16 mouse cellular contexts compared by ENCODE assay signal in genomic region chr11:99142493-99143095, GRCm38 (mm10). TPM values are rescaled to one million over a fixed set of nuclear protein-coding genes. Genes with fewer than 3 reads are reported as not detected.
DNase-seq lines count a peak whose midpoint lies in the region; ATAC-seq and TF ChIP-seq lines count a peak whose summit lies in the region.
"Had no signal": no experiment of that assay in that cellular context is flagged by ENCODE, and none has a peak within 500 bp of the region (broad histone marks: within the 10 kb centered on the region; RNA-seq: fewer than 3 reads in every experiment).

No protein-coding gene starts in this region.

- no peak for TF ChIP-seq RAD21 in CH12.LX (IDR thresholded peaks at IDR 0.05; ENCODE audit: low read depth, low read length)

- H3K4me1 ChIP-seq in liver, postnatal 0 days (ENCODE audit: insufficient read depth): peaks cover 27% of the 10 kb centered on the region
- H3K4me1 ChIP-seq in liver, embryonic 11.5 days (replicated peaks; ENCODE audit: control insufficient read depth, insufficient read depth, low read length): peaks cover 32% of the 10 kb centered on the region
- H3K4me1 ChIP-seq in CH12.LX (ENCODE audit: control insufficient read depth in 1 of 2, insufficient read depth in 2 of 2): peaks cover 20 to 69% of the 10 kb centered on the region in 2 experiments
- H3K4me1 ChIP-seq in intestine, embryonic 16.5 days (ENCODE audit: control insufficient read depth, insufficient read depth, low read length): peaks cover 16% of the 10 kb centered on the region
- H3K4me1 ChIP-seq in heart, adult 2 months (ENCODE audit: control insufficient read depth, insufficient read depth, low read length): peaks cover 2% of the 10 kb centered on the region

- 0 out of 2 replicates have a peak, but pooled peaks cover 4% of the 10 kb centered on the region for H3K79me2 ChIP-seq in CH12.LX (replicated peaks; ENCODE audit: control insufficient read depth, extremely low read depth, insufficient read depth, poor library complexity, severe bottlenecking)
- H3K79me2 ChIP-seq in heart, adult 2 months (replicated peaks; ENCODE audit: control insufficient read depth, insufficient read depth, low read length): no peaks in the 10 kb centered on the region

- no peak overlapping the region for H3K9ac ChIP-seq in liver, postnatal 0 days (replicated peaks)
- no peak overlapping the region for H3K9ac ChIP-seq in liver, embryonic 11.5 days (ENCODE audit: low read depth, low read length)
- no peak overlapping the region for H3K9ac ChIP-seq in CH12.LX (ENCODE audit: insufficient read depth, low read depth)
- no peak overlapping the region for H3K9ac ChIP-seq in intestine, embryonic 16.5 days (ENCODE audit: low read depth, low read length)
- no peak overlapping the region for H3K9ac ChIP-seq in heart, adult 2 months (ENCODE audit: low read depth, low read length)
- H3K9ac ChIP-seq: forebrain, embryonic 13.5 days had no signal

- H3K36me3 ChIP-seq in liver, postnatal 0 days (replicated peaks; ENCODE audit: insufficient read depth, low read length): no peaks in the 10 kb centered on the region
- H3K36me3 ChIP-seq in liver, embryonic 11.5 days (ENCODE audit: control insufficient read depth, insufficient read depth, low read length): no peaks in the 10 kb centered on the region
- peaks cover 43 to 54% of the 10 kb centered on the region in 2 experiments for H3K36me3 ChIP-seq in CH12.LX (replicated peaks in 1 of 2; ENCODE audit: control insufficient read depth in 1 of 2, insufficient read depth in 1 of 2, low read length in 1 of 2)
- H3K36me3 ChIP-seq in intestine, embryonic 16.5 days (ENCODE audit: control insufficient read depth, insufficient read depth, low read length): no peaks in the 10 kb centered on the region
- H3K36me3 ChIP-seq in heart, adult 2 months (ENCODE audit: control insufficient read depth, insufficient read depth, low read length): no peaks in the 10 kb centered on the region

- H3K4me3 ChIP-seq in liver, postnatal 0 days (ENCODE audit: low read depth, low read length): no peak overlapping the region
- H3K4me3 ChIP-seq in liver, embryonic 11.5 days (ENCODE audit: low read depth, low read length): no peak overlapping the region
- H3K4me3 ChIP-seq in CH12.LX (replicated peaks in 1 of 3; ENCODE audit: low read depth in 2 of 3, low read length in 2 of 3, poor library complexity in 1 of 3): no peak overlapping the region
- H3K4me3 ChIP-seq in intestine, embryonic 16.5 days (ENCODE audit: low read length): no peak overlapping the region
- no peak overlapping the region for H3K4me3 ChIP-seq in heart, adult 2 months
- H3K4me3 ChIP-seq: forebrain, embryonic 13.5 days had no signal

- DNase-seq in liver, postnatal 0 days: no peak
- DNase-seq in liver, embryonic 11.5 days (ENCODE audit: low spot score): no peak
- DNase-seq in 416B (ENCODE audit: low read depth): peak; percentile 47
- no peak for DNase-seq in CH12.LX (ENCODE audit: extremely low read depth)
- DNase-seq in adrenal gland, postnatal 14 days: no peak
- no peak for DNase-seq in layer of hippocampus, adult 9-10 months (ENCODE audit: low spot score)
- no peak for DNase-seq in heart, adult 2 months
- DNase-seq: cerebellum, postnatal 36 days; layer of hippocampus, adult 9-11 months; lung, postnatal 14 days; right cerebral cortex, postnatal 25 days had no signal

- dilution Hi-C loops in CH12.LX (cut with MboI; ENCODE audit: extremely low pct_ligation_motif_present, extremely low pct_unique_long_range_greater_than_20kb, low sequenced_read_pairs): no loop called here

- no peak for ATAC-seq in liver, postnatal 0 days
- no peak for ATAC-seq in liver, embryonic 11.5 days (replicated peaks; ENCODE audit: low FRiP score)
- ATAC-seq in intestine, embryonic 16.5 days: no peak
- ATAC-seq: forebrain, embryonic 13.5 days; inflammation-experienced regulatory T-cells, adult 6 months; Patski had no signal

- 34% methylated on average over 18 of the region's 18 CpGs for WGBS in liver, postnatal 0 days (ENCODE audit: insufficient replicate concordance)
- WGBS in liver, embryonic 11.5 days: 43% methylated on average over 18 of the region's 18 CpGs
- 71% methylated on average over 18 of the region's 18 CpGs for WGBS in intestine, embryonic 16.5 days
- 74% methylated on average over 18 of the region's 18 CpGs for WGBS in heart, adult 2 months

- TF ChIP-seq CTCF in liver, postnatal 0 days (IDR thresholded peaks at IDR 0.05; ENCODE audit: low read depth): no peak
- TF ChIP-seq CTCF in CH12.LX (conservative IDR thresholded peaks at IDR 0.05 in 1 of 2, IDR thresholded peaks at IDR 0.05 in 1 of 2; ENCODE audit: low read depth in 2 of 2, low read length in 2 of 2): no peak
- no peak for TF ChIP-seq CTCF in heart, adult 2 months (IDR thresholded peaks at IDR 0.05)

- intact Hi-C loops in heart, adult 2 months (cut with DNase I): no loop called here

- H3K4me2 ChIP-seq in liver, postnatal 0 days (ENCODE audit: low read depth, low read length): no peak overlapping the region
- no peak overlapping the region for H3K4me2 ChIP-seq in liver, embryonic 11.5 days
- H3K4me2 ChIP-seq in CH12.LX (ENCODE audit: insufficient read depth, low read depth, poor library complexity, severe bottlenecking): no peak overlapping the region
- no peak overlapping the region for H3K4me2 ChIP-seq in intestine, embryonic 16.5 days (ENCODE audit: low read depth, low read length)
- H3K4me2 ChIP-seq: forebrain, embryonic 13.5 days had no signal

- H3K9me3 ChIP-seq in liver, postnatal 0 days (ENCODE audit: low read length): no peaks in the 10 kb centered on the region
- H3K9me3 ChIP-seq in liver, embryonic 11.5 days (ENCODE audit: control insufficient read depth, low read length): no peaks in the 10 kb centered on the region
- no peaks in the 10 kb centered on the region for H3K9me3 ChIP-seq in CH12.LX (replicated peaks; ENCODE audit: low read length)
- no peaks in the 10 kb centered on the region for H3K9me3 ChIP-seq in intestine, embryonic 16.5 days (ENCODE audit: control insufficient read depth, low read length)
- H3K9me3 ChIP-seq: forebrain, embryonic 13.5 days had no signal

- H3K27me3 ChIP-seq in liver, postnatal 0 days (ENCODE audit: insufficient read depth, low read length): no peaks in the 10 kb centered on the region
- 0 out of 2 replicates have a peak, but pooled peaks cover 2% of the 10 kb centered on the region for H3K27me3 ChIP-seq in liver, embryonic 11.5 days (replicated peaks; ENCODE audit: control insufficient read depth, insufficient read depth, low read length)
- no peaks in the 10 kb centered on the region for H3K27me3 ChIP-seq in CH12.LX (replicated peaks)
- H3K27me3 ChIP-seq in intestine, embryonic 16.5 days (replicated peaks; ENCODE audit: control insufficient read depth, insufficient read depth, low read length): no peaks in the 10 kb centered on the region
- no peaks in the 10 kb centered on the region for H3K27me3 ChIP-seq in heart, adult 2 months (ENCODE audit: control insufficient read depth, insufficient read depth, low read length)
- H3K27me3 ChIP-seq: forebrain, embryonic 13.5 days had no signal

- H3K27ac ChIP-seq in liver, postnatal 0 days (ENCODE audit: low read depth): peak overlapping the region; percentile 44; the same call in 1 of the 2 replicates
- no peak overlapping the region for H3K27ac ChIP-seq in liver, embryonic 11.5 days (ENCODE audit: low read depth, low read length)
- no peak overlapping the region for H3K27ac ChIP-seq in CH12.LX (ENCODE audit: insufficient read depth, low read depth)
- 0 out of 2 replicates have a peak overlapping the region, but pooled peaks have one; percentile 2 for H3K27ac ChIP-seq in intestine, embryonic 16.5 days (ENCODE audit: low read length)
- no peak overlapping the region for H3K27ac ChIP-seq in heart, adult 2 months
- H3K27ac ChIP-seq: forebrain, embryonic 13.5 days had no signal

- no peak for TF ChIP-seq EP300 in liver, postnatal 0 days (IDR thresholded peaks at IDR 0.05; ENCODE audit: low read depth)
- TF ChIP-seq EP300 in CH12.LX (IDR thresholded peaks at IDR 0.05; ENCODE audit: low read length): no peak
- no peak for TF ChIP-seq EP300 in heart, adult 2 months (IDR thresholded peaks at IDR 0.05; ENCODE audit: insufficient read depth, low read depth, low read length)

- no peak; the same call in 1 of the 2 replicates for TF ChIP-seq POLR2A in CH12.LX (IDR thresholded peaks at IDR 0.05; ENCODE audit: low read depth, low read length)
- no peak for TF ChIP-seq POLR2A in heart, adult 2 months (IDR thresholded peaks at IDR 0.05; ENCODE audit: insufficient read depth, low read depth, low read length)

- in situ Hi-C loops in CH12.LX (cut with MboI; ENCODE audit: low pct_ligation_motif_present, low pct_unique_long_range_greater_than_20kb, low sequenced_read_pairs): no loop called here

TF ChIP-seq in CH12.LX, 34 proteins besides CTCF, POLR2A, EP300 and RAD21 (continues in another document):
- TF ChIP-seq HCFC1 (IDR thresholded peaks at IDR 0.05; ENCODE audit: low read depth, low read length): no peak
- TF ChIP-seq ELF1 (IDR thresholded peaks at IDR 0.05; ENCODE audit: low read depth, low read length): no peak
- peak; percentile 70 for TF ChIP-seq BHLHE40 (IDR thresholded peaks at IDR 0.05; ENCODE audit: low read depth, low read length)
- TF ChIP-seq POLR2AphosphoS2 (IDR thresholded peaks at IDR 0.05; ENCODE audit: low read depth, low read length): peak; percentile 20; the same call in 1 of the 2 replicates
- TF ChIP-seq PAX5 (IDR thresholded peaks at IDR 0.05; ENCODE audit: low read length): no peak
- no peak for TF ChIP-seq TCF12 (IDR thresholded peaks at IDR 0.05; ENCODE audit: low read depth, low read length)

RNA-seq across cellular contexts. Expression of gene Ccr7, which starts 12.3 kb away (rescaled TPM):
- polyA plus RNA-seq in liver, postnatal 0 days (2015; fragmentation: Nextera tagmentation; extraction: Ambion mirVana): 1.5 and 1.6 TPM in 2 replicates
- polyA plus RNA-seq in liver, embryonic 11.5 days (2014; fragmentation: Nextera tagmentation; extraction: Ambion mirVana): 0.36 and 0.58 TPM in 2 replicates
- 170 and 241 TPM in 2 replicates for total RNA-seq in CH12.LX (2012; rRNA removed)
- total RNA-seq in CH12.LX (2014; rRNA removed): 178 and 203 TPM in 2 replicates
- 306 and 316 TPM in 2 replicates for polyA plus RNA-seq in CH12.LX (2012; ENCODE audit: insufficient read length, low read depth)
- polyA plus RNA-seq in intestine, embryonic 16.5 days (2015; fragmentation: Nextera tagmentation; extraction: Ambion mirVana): 0.36 and 0.64 TPM in 2 replicates
- total RNA-seq in adrenal gland, postnatal 14 days (2021): 0.48 and 10.5 TPM in 2 replicates
- under 1 TPM; 0.29 to 0.59 TPM for total RNA-seq in heart, adult 2 months (2021)
- polyA plus RNA-seq in heart, adult 2 months (2012; rRNA removed): 2.6 and 2.7 TPM in 2 replicates
- polyA plus RNA-seq: forebrain, embryonic 13.5 days; neural tube, embryonic 14.5 days had no signal

RNA-seq across cellular contexts. Expression of gene Tns4, which starts 53.5 kb away (rescaled TPM):
- 0.25 and 0.31 TPM in 2 replicates for polyA plus RNA-seq in liver, postnatal 0 days (2015; fragmentation: Nextera tagmentation; extraction: Ambion mirVana)
- polyA plus RNA-seq in liver, embryonic 11.5 days (2014; fragmentation: Nextera tagmentation; extraction: Ambion mirVana): 0.21 TPM in 1 of 2 replicates, not detected in the other
- total RNA-seq in CH12.LX (2012; rRNA removed) (0.04 and 0.13 TPM in 2 replicates), CH12.LX (2014; rRNA removed) (not detected in 2 replicates)
- 0.11 TPM in 1 of 2 replicates, not detected in the other for polyA plus RNA-seq in CH12.LX (2012; ENCODE audit: insufficient read length, low read depth)
- 0.65 and 1.3 TPM in 2 replicates for polyA plus RNA-seq in intestine, embryonic 16.5 days (2015; fragmentation: Nextera tagmentation; extraction: Ambion mirVana)
- 0.52 and 0.90 TPM in 2 replicates for total RNA-seq in adrenal gland, postnatal 14 days (2021)
- total RNA-seq in heart, adult 2 months (2021): under 1 TPM; 0.16 to 0.23 TPM
- polyA plus RNA-seq in heart, adult 2 months (2012; rRNA removed): 0.49 and 1.1 TPM in 2 replicates
- polyA plus RNA-seq: forebrain, embryonic 13.5 days; neural tube, embryonic 14.5 days; Patski had no signal

Comparison
In these comparisons a context has a peak if more than half of its experiments do, and no peak if none do; other contexts are left out.
1. H3K27ac ChIP-seq: peak in liver, postnatal 0 days (single experiment) and intestine, embryonic 16.5 days (single experiment); none in liver, embryonic 11.5 days (single experiment), CH12.LX (single experiment) and heart, adult 2 months (single experiment).
2. RNA of gene Ccr7, which starts 12.3 kb away (polyA plus RNA-seq): 306 to 316 TPM in CH12.LX; 2.6 to 2.7 TPM in heart, adult 2 months, 1.5 to 1.6 TPM in liver, postnatal 0 days, 0.36 to 0.64 TPM in intestine, embryonic 16.5 days and 0.36 to 0.58 TPM in liver, embryonic 11.5 days; every median in the first group is over 10 times any median in the second.